Mouse (Mus musculus) B cell, adult 67 days (primary cell): ENCODE results near the gene Immp2l. TPM values are rescaled to one million over a fixed set of nuclear protein-coding genes. Genes with fewer than 3 reads are reported as not detected.

Experiments used
- total RNA-seq, 2 experiments: library from RNA; stranded (reverse); gene quantifications; 4 replicates each; pipeline ENCODE4 v1.2.4; 2023

The Immp2l gene
- 10 to 100 TPM; 30.9 to 42.5 TPM for total RNA-seq

DNA sequence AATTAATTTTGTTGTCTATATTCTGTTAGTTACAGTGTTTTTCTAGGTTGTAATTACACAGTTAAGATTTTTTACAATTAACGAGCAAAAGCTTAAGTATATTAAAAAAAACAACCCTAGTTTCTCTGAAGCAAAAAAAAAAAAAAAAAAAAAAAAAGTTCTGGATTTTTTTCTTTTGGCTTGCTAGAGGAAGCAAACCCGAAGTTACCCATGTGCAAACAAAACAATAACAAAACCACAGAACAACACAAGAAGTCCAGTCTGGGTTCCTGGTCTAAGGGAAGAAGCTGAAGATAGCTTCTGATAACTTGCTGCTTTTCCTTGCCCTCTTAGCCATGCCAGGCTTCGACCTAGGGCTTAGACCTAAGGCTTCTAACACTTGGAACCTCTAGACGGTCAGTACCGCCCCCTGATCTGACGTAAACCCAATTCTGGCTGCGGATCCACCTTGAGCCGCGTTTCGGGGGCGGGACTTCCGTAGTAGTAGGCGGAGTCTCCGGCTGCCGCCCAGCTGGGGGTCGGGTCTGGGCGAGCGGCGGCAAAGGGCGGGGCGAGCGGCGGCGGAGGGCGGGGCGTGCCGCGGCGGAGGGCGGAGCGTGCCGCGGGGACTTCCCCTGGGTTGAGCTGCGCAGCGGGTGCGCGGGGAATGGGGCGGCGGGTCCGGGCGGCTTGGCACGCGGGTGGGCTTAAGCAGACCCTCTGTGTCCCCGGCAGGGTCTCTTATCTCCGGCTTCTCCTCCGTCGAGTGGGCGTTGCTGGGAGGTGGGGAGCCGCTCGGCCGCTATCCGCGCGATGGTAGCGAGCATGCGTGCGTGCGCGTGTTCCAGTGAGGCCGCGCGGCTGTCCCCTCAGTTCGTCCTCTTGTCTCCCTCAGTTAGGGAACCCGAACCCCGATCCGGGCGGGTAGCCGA is at the start of gene Immp2l:
TSS of gene Immp2l (plus strand) at position 580 of the 911 bp plus-strand sequence.

DNA sequence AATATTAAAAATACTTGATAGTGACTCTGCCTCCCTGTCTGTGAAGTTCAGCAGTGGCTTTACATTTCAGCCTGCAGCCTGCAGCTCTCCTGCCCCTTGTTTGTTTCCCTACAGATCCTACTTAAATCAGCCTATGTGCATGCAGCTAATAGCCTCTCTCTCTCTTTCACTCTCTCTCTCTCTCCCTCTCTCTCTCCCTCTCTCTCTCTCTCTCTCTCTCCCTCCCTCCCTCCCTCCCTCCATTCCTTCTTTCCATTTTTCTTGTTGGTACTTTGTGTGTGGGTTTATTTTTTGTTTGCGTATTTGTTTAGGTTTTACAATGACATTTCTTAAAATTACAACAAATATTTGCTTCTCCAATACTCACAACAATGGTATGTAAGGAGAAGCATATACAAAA is 462.4 kb downstream of the Immp2l start, which contains the start of gene Lrrn3:
TSS of gene Lrrn3 (minus strand) at position 101 of the 400 bp plus-strand sequence.

